Mouse (Mus musculus) B cell, adult 2 months (primary cell): ENCODE results near the gene Galntl6.

Experiments
- DNase-seq, 2 experiments: peaks; one replicate each; pipeline ENCODE4 v3.0.0; 2022

The Galntl6 gene

DNA sequence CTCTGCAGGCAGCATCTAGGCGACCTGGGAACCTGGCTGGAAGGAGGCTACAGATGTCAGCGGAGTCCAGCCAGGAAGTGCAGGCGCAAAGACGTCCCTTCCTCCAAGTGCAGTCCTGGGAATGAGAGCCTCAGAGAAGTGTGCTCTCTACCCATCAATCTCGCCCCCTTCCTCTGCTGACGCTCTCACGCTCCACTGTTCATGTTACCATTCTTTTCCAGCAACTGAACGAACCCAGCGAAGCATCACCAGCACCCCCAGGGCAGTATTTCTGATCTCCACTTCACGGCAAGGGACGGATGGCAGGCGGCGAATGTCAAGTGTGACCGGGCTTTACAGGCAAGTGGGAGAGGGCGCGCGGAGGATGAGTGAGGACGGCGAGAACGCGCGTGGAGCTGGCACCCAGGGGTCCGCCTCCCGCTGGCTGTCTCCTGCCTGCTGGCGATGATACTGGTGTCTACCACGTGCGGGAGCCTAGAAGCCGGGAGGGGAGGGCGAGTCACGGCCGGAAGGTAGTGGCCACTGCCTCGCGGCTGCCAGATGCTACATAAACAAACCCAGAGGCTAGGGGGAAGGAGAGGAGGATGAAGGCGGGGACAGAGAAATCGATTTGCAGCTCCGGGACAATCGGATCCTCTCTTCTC lies at the start of gene Galntl6:
Gene Galntl6 (minus strand): TSS at position 445 of the 644 bp plus-strand sequence.
- DNase-seq, result no peak

DNA sequence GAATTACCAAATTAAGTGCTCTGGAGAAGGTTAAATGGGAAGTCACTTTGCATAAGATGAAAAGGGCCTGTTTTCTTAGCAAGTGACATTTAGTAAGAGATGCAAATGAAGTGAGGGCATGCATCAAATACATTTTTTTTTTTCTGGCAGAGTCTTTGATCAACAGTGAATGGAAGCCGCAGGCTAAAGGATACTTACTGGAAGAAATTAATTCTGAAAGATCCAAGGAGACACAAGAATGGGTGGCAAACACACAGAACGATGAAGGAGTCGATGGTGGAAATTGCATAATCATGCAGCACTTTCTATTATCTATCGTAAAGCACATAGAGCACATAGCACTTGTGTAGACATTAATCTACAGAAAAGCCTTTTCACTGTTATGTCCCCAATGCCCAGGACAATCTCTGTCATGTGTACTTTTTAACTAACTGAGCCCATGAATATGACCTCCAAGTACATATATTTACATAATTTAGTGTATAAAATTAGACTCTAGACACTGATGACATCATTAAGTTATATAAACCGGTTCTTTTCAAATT lies 44.8 kb upstream of the Galntl6 start:
- DNase-seq, result no peak

- no peak for DNase-seq
These were observed 31.3 kb upstream of the Galntl6 start for GRCm38 (mm10) chr8:58943773-58944172.

- no peak for DNase-seq
These were observed 18.6 kb upstream of the Galntl6 start for GRCm38 (mm10) chr8:58931066-58931465.

GRCm38 (mm10) chr8:58915142-58915541 lies 2.7 kb upstream of the Galntl6 start:
- no peak for DNase-seq

- DNase-seq, result no peak
These were observed 1.2 kb upstream of the Galntl6 start for GRCm38 (mm10) chr8:58913640-58913968.

- no peak for DNase-seq
These were observed 600 bp upstream of the Galntl6 start for GRCm38 (mm10) chr8:58912840-58913639.

DNA sequence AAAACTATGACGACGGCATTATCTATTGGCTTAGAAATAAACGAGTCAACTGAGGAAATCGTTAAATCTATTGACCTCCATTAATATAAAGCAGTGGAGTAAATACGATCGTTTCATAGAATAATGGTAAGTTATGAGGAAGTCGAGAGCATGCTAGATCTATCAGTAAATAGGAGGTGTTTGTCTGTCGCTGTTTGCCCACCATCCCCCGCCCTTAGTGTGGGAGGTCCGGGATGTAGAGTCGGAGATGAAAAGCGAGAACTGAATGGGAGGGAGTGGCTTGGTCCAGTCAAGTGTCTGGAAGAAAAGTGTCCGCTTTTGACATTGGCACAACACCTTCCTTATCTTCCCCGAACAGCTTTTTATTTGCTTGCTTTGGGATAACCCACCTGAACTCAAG lies 763 bp downstream of the Galntl6 start, which contains the start of gene BC030500:
Gene BC030500 (plus strand): TSS at position 79 of the 400 bp plus-strand sequence.
- no peak for DNase-seq

DNA sequence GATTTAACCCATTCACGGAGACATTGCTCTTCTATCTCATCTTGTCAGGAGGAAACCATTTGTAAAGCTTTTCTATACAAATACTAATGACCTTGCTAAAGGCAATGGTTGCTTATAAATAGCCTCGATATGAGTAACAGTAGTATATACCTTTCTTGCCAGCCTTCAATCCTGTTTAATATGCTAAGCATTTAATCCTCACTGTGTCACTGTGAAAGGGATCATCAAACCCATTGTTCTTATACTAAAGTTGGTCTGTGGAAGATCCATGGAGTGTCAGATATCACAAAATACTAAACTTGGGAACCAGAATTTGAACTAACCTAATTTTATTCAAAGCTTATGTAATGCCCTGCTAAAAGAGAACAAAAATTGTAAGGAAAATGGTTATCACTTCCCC lies 8.0 kb downstream of the Galntl6 start:
- DNase-seq, result no peak

- DNase-seq, result no peak
These were observed 16.5 kb downstream of the Galntl6 start for GRCm38 (mm10) chr8:58895960-58896359.

DNA sequence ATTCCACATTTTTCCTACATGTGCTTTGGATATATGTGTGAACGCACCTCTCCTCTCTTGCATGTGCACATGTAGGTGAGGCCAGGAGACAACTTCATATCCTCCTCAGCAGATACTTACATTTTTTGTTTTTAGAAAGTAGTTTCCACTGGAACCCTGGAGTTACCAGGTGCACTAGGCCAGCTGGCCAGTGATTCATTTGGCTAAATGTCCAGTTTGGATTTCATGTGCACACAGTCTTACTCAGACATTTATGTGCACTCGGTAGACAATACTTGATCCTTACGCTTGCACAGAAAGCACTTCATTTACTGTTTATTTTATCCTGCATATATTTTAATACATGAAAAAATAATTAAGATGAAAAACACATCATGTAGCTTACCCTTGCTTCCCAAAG lies 21.8 kb downstream of the Galntl6 start:
- no peak for DNase-seq

DNA sequence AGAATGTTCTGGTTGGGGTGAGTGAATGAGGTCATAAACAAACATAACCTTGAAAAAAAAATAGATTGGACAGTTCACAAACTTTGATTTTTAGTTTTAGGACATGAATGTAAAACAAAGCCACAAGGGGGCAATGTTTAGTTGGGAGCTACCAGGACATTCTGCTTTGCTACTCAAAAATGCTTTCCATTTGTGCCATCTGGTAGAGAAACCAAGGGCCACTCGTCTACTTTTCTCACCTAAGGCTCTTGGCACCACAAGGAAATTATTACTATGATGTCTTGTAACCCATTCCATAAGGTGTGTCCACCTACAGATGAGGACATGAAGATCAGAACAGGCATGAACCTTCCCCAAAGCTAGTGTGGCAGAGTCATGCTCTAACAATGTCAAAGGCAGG lies 26.0 kb downstream of the Galntl6 start:
- DNase-seq, result no peak

- DNase-seq, result no peak
These were observed 88.1 kb downstream of the Galntl6 start for GRCm38 (mm10) chr8:58824347-58824746.

- DNase-seq, result no peak
These were observed 107.2 kb downstream of the Galntl6 start for GRCm38 (mm10) chr8:58805190-58805589.

DNA sequence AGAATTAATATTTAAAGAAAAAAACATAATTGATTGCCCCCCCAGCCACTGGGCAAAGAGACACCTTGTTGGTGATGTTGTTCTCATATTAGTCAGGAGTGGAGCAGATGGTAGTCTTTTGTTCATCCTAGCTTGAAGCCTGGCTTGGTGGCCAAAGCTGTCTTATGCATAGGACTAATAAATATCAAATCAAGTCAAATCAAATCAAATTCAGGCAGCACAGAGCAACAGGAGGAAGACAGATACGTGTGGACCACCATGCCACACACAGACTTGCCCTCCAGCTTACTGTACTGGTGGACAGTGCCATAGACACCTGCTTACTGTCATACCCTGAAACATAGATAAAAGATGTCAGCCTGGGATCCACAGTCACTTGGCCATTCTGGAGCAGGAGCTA lies 110.6 kb downstream of the Galntl6 start:
- no peak for DNase-seq

DNA sequence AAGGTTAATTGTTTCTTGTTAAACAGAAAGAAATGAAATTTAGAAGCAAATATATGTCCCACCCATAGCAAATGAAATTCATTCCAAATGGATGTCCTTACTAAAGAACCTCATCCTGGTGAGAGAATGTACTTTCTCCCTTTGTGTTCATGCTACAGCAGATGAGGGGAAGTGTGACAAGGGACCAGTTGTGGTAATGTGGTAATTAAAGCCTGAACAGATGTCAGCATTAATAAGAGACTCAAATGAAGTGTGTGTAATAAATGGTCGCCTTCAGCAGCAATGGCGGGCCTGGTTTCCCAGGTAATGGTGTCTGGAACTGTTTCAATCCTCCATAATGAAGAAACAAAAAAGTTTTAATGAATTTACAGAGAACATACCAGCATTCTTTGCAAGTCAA lies 158.7 kb downstream of the Galntl6 start:
- no peak for DNase-seq

- no peak for DNase-seq
These were observed 174.5 kb downstream of the Galntl6 start for GRCm38 (mm10) chr8:58737963-58738362.

DNA sequence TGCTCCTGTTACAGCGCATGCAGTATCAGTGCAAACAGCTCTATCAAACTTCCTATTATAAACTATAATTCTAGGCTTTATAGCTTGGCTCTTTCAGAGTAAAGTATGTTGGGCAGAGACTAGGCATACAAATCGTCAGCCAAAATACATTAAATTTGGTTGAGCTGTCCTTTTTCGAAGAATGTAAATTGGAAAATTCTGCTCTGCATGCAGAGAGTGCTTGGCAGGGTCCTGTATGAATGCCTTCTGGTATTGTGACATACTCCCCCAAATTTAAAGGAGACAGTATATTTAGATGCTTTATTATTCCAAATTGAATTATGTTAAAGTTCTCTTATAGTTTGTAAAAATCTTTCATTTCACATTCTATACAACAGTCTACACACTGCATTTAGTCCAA lies 220.7 kb downstream of the Galntl6 start:
- DNase-seq, result no peak

DNA sequence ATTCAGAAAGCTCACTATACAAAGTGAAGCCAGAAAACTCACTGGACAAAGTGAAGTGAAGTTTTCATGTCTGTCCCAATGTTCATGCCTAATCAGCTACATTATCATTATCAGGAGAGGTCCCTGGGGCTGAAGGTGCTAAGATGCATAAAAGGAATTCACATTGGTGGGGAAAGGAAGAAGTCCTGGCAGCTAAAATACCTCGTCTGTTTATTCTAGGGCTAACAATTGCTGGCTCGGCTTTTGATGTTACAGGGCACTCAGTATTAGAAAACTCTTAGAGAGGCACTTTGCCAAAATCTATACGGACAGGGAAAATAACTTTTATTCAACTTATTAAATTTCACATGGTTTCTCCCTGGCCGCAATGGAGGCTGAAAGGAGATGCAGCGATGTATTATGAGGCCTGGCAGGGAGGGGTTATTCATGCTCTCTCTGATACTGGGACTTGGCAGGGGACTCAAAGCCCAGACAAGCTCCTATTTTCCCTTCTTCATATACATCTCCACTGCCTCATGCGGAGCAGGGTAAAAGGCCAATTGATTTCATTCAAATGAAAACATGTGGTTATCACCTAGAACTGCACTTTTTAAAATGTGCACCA lies 234.5 kb downstream of the Galntl6 start:
- DNase-seq, result no peak

- DNase-seq, result no peak
These were observed 243.4 kb downstream of the Galntl6 start for GRCm38 (mm10) chr8:58669075-58669474.

GRCm38 (mm10) chr8:58660019-58660418 lies 252.4 kb downstream of the Galntl6 start:
- DNase-seq, result no peak

GRCm38 (mm10) chr8:58655631-58656030 lies 256.8 kb downstream of the Galntl6 start:
- no peak for DNase-seq

DNA sequence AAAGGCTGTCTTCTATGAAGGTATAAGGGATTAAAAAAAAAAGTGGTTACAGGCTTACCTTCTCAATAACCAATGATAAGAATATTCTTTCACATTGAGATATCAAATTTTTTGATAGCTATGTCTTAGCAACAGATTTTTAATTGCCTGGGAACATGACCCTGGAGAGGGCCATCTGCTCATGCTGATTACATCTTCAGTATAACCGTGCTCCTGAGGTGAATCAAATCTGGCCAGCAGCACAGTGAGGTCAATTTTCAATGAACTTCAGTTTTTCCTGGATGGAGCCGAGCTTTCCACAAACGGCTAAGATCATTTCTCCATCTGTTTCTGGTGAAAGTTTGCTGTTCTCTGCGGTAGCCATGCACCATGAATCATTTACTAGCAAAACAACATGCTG lies 306.0 kb downstream of the Galntl6 start:
- no peak for DNase-seq

DNA sequence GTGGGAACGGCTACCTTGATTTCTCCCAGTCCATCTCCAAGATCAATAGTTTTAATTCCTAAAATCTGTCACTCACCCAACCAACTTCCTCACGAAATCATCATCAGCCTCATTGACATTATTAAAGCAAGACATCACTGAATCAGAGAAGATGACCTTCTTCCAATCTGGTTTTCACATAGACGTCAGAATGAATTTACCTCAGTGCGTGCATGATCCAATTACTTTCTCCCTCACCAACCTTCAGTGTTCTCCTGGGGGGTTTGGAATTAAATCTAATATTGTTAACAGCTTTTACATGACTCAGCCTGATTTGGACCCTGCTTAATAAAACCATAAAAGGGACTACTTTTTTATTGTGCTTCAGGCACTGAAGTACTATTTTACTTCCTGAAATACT lies 307.7 kb downstream of the Galntl6 start:
- DNase-seq, result no peak
